Mouse (Mus musculus): ENCODE data around the gene Fcrl6. TPM values are rescaled to one million over a fixed set of nuclear protein-coding genes. Genes with fewer than 3 reads are reported as not detected.

Fcrl6 gene
- polyA plus RNA-seq, 1 experiment from 2014 or later = not detected

- Histone ChIP-seq H3K27me3 (peaks cover 14% of the 10 kb centered on the region), H3K9ac (no peak overlapping the region), H3K4me1 (replicated peaks) (no peaks in the 10 kb centered on the region; the same call in 1 of the 2 replicates), H3K9me3 (replicated peaks) (no peaks in the 10 kb centered on the region), H3K36me3 (replicated peaks) (no peaks in the 10 kb centered on the region), H3K4me3 (replicated peaks) (peak overlapping the region; percentile 42), H3K4me2 (peak overlapping the region; percentile 50), H3K27ac (replicated peaks) (no peak overlapping the region)
- ATAC-seq (ENCODE audit: insufficient read depth) = no peak
- 17% methylated on average over 2 of the region's 2 CpGs for WGBS (ENCODE audit: insufficient replicate concordance)
These were observed 53.0 kb downstream of the Fcrl6 start for GRCm38 (mm10) chr1:172549314-172549713.

- WGBS (ENCODE audit: insufficient replicate concordance) = 12% methylated on average over 7 of the region's 7 CpGs
- H3K4me2 ChIP-seq = peak overlapping the region; percentile 33
- no peak for ATAC-seq (ENCODE audit: insufficient read depth)
These were observed 53.9 kb downstream of the Fcrl6 start for GRCm38 (mm10) chr1:172548501-172548900.

More at GRCm38 (mm10) chr1:172548501-172548900, 53.9 kb downstream of the Fcrl6 start:
- no peaks in the 10 kb centered on the region; the same call in 1 of the 2 replicates for H3K4me1 ChIP-seq (replicated peaks)
- no peak overlapping the region for H3K27ac ChIP-seq (replicated peaks)
- peaks cover 14% of the 10 kb centered on the region for H3K27me3 ChIP-seq
- no peak overlapping the region for H3K9ac ChIP-seq
- no peaks in the 10 kb centered on the region for H3K9me3 ChIP-seq (replicated peaks)
- H3K36me3 ChIP-seq (replicated peaks) = no peaks in the 10 kb centered on the region
- no peak overlapping the region for H3K4me3 ChIP-seq (replicated peaks)

Other genes starting within 250 kb of the Fcrl6 start
- gene Pigm, start 226.0 kb downstream of the Fcrl6 start, polyA plus RNA-seq (2015; fragmentation: Nextera tagmentation; extraction: Ambion mirVana) = 1.7 and 1.9 TPM in 2 replicates
- gene Slamf9, start 127.2 kb downstream of the Fcrl6 start, polyA plus RNA-seq (2015; fragmentation: Nextera tagmentation; extraction: Ambion mirVana) = 0.78 and 1.2 TPM in 2 replicates
- 0.96 and 1.2 TPM in 2 replicates for gene Igsf9, start 120.8 kb downstream of the Fcrl6 start, polyA plus RNA-seq (2015; fragmentation: Nextera tagmentation; extraction: Ambion mirVana)
- gene Tagln2, start 102.5 kb downstream of the Fcrl6 start, polyA plus RNA-seq (2015; fragmentation: Nextera tagmentation; extraction: Ambion mirVana) = 121 and 125 TPM in 2 replicates
- 0.29 and 0.43 TPM in 2 replicates for gene Cfap45, start 81.8 kb downstream of the Fcrl6 start, polyA plus RNA-seq (2015; fragmentation: Nextera tagmentation; extraction: Ambion mirVana)
- not detected in 2 replicates for gene Vsig8, start 46.6 kb downstream of the Fcrl6 start, polyA plus RNA-seq (2015; fragmentation: Nextera tagmentation; extraction: Ambion mirVana)
- gene Slamf8, start 12.0 kb downstream of the Fcrl6 start, polyA plus RNA-seq (2015; fragmentation: Nextera tagmentation; extraction: Ambion mirVana) = 0.10 and 0.33 TPM in 2 replicates
- gene Dusp23, start 30.4 kb upstream of the Fcrl6 start, polyA plus RNA-seq (2015; fragmentation: Nextera tagmentation; extraction: Ambion mirVana) = 5.3 and 5.7 TPM in 2 replicates
- 57.7 and 71.8 TPM in 2 replicates for gene Crp, start 95.5 kb upstream of the Fcrl6 start, polyA plus RNA-seq (2015; fragmentation: Nextera tagmentation; extraction: Ambion mirVana)